Mouse (Mus musculus) midbrain, embryonic 16.5 days (tissue): ENCODE measurements around the gene Tmem132b. TPM values are rescaled to one million over a fixed set of nuclear protein-coding genes. Genes with fewer than 3 reads are reported as not detected.
A peak's percentile ranks its signal among the peaks of the same experiment; 100 is the strongest.
"Not testable (repeated sequence)": the region's sequence is repeated elsewhere in the genome, so short reads cannot be mapped to it uniquely, and the experiment has no call there.

Experiments used
- ATAC-seq: fragments of 200-750 bp; cut with Nextera tagmentation; 2 replicates; pipeline ENCODE4 v1.8.0; 2017; ENCODE audit warnings: moderate TSS enrichment
- H3K27ac ChIP-seq: fragments of 300-500 bp; sonication (generic); 2 replicates; pipeline ENCODE4 v1.5.1; 2014; ENCODE audit warnings: mild to moderate bottlenecking, low read length, mixed read lengths
- H3K27me3 ChIP-seq: fragments of 300-500 bp; sonication (generic); 2 replicates; pipeline ENCODE4 v1.6.1; 2014; ENCODE audit warnings: low read depth, low read length, mixed read lengths; ENCODE audit not compliant: control insufficient read depth, insufficient read depth
- H3K36me3 ChIP-seq: fragments of 300-500 bp; sonication (generic); 2 replicates; pipeline ENCODE4 v1.6.1; 2014; ENCODE audit warnings: mild to moderate bottlenecking, low read length, moderate library complexity, mixed read lengths; ENCODE audit not compliant: control insufficient read depth, insufficient read depth
- H3K4me1 ChIP-seq: fragments of 300-500 bp; sonication (generic); 2 replicates; pipeline ENCODE4 v1.6.1; 2014; ENCODE audit warnings: mild to moderate bottlenecking, low read length, mixed read lengths; ENCODE audit not compliant: control insufficient read depth, insufficient read depth
- H3K4me2 ChIP-seq: fragments of 300-500 bp; sonication (generic); 2 replicates; pipeline ENCODE4 v1.6.1; 2014; ENCODE audit warnings: mild to moderate bottlenecking, low read length, mixed read lengths
- H3K4me3 ChIP-seq: fragments of 300-500 bp; sonication (generic); 2 replicates; pipeline ENCODE4 v1.5.1; 2014; ENCODE audit warnings: low read depth, mild to moderate bottlenecking, low read length, moderate library complexity, mixed read lengths
- H3K9ac ChIP-seq: fragments of 300-500 bp; sonication (generic); 2 replicates; pipeline ENCODE4 v1.6.1; 2014; ENCODE audit warnings: low read depth, low read length, mixed read lengths
- H3K9me3 ChIP-seq: fragments of 300-500 bp; sonication (generic); replicated peaks from 2 replicates; pipeline ENCODE4 v1.6.1; 2014; ENCODE audit warnings: mild to moderate bottlenecking, low read length, mixed read lengths; ENCODE audit not compliant: control insufficient read depth, poor library complexity, severe bottlenecking
- WGBS: fragments of 180-500 bp; shearing (Covaris S2); extraction: QIAGEN DNeasy Blood & Tissue Kit; methylation state at CpG from one replicate; pipeline ENCODE4 v1.1.7; 2014; 5-methylcytosine and 5-hydroxymethylcytosine counted together
- polyA plus RNA-seq: library from polyadenylated mRNA; unstranded; fragments of >200 nt; fragmentation: Nextera tagmentation; extraction: Ambion mirVana; gene quantifications from 2 replicates; pipeline ENCODE4 v1.2.1, GENCODE M21; 2015

Tmem132b gene
- 5.5 and 6.6 TPM in 2 replicates for polyA plus RNA-seq

DNA sequence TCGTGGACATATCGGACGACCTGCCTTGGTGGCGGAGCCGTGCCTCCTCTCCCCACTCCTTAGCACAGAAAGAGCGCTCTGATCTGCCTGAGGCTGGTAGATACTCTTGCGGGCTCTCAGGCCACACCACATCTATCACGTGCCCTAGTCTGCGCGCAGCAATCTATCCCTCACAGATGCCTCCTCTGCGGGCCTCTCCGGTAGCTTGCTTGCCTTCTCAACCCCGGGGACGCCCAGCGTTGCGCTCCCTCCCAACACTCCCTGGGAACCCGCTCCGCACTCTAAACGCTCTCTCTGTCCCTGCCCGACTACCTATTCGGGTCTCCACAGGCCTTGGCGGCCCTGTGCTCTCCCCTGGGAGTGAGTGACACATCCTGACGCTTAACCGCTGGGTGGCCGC, at the start of gene Tmem132b:
Gene Tmem132b (plus strand): TSS at position 141 of the 400 bp plus-strand sequence.
- Histone ChIP-seq H3K27ac (peak within 1 kb of the TSS; percentile 83), H3K9me3 (no peaks in the 10 kb centered on the region), H3K36me3 (no peaks in the 10 kb centered on the region), H3K9ac (peak within 1 kb of the TSS; percentile 81), H3K27me3 (peaks cover 3% of the 10 kb centered on the region), H3K4me3 (peak within 1 kb of the TSS; percentile 65), H3K4me2 (peak within 1 kb of the TSS; percentile 68), H3K4me1 (peaks cover 26% of the 10 kb centered on the region; the same call in 1 of the 2 replicates)
- 0 out of 2 replicates have a peak, but pooled peaks have one; percentile 34 for ATAC-seq
- 2% methylated on average over 22 of the region's 25 CpGs for WGBS

DNA sequence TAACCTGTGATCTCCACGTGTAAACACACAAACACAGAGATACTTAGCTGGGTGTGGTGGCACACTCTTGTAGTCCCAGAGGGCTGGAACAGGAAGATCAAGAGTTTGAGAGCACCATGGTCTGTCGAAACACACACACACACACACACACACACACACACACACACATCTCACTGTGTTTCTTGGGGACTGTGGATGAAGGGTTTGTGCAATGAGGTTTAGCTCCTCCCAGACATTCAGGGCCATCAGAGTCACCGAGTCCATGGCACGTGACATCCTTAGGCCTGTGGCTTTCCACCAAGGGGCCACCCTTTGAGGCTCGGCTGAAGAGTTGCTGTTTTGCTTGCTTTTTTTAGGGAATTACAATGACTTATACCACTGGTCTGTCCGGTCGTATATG, 49.1 kb upstream of the Tmem132b start:
- 90% methylated on average over 7 of the region's 7 CpGs for WGBS
- H3K27me3 ChIP-seq, result no peaks in the 10 kb centered on the region
- H3K36me3 ChIP-seq, result 0 out of 2 replicates have a peak, but pooled peaks cover 3% of the 10 kb centered on the region

DNA sequence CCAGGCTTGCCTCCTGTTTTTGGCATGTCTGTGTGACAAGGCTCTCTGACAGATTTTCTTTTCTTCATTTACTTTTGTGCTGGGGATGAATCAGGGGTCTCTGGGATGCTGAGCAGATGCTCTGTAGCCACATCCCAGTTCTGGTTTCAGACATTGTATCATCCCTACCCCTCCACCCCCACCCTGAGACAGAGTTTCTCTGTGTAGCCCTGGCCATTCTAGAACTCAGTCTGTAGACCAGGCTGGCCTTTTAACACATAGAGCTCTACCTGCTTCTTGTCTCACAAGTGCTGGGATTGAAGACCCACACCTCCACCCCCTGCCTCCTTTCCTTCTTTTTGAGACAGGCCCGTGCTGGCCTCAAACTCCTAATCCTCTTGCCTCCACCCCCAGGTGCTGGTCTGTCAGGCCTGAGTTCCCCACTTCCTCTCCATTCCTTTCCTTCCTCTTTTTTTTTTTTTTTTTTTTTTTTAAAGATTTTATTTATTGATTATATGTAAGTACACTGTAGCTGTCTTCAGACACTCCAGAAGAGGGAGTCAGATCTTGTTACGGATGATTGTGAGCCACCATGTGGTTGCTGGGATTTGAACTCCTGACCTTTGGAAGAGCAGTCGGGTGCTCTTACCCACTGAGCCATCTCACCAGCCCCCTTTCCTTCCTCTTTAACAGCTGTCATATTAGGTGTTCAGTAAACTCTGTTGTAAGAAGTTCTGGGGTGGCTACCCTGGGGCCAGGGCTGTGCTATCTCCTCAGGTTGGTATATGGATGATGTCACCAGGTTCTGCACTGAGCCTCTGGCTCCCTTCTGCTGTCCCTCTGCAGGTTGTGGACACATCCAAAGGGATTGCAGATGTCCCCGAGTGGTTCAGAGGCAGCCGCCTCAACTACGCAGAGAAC, 47.6 kb upstream of the Tmem132b start:
- Histone ChIP-seq H3K4me3 (no peak overlapping the region), H3K9ac (no peak overlapping the region), H3K27ac (no peak overlapping the region), H3K27me3 (no peaks in the 10 kb centered on the region), H3K4me2 (no peak overlapping the region), H3K36me3 (0 out of 2 replicates have a peak, but pooled peaks cover 3% of the 10 kb centered on the region), H3K4me1 (peaks cover 7% of the 10 kb centered on the region; the same call in 1 of the 2 replicates), H3K9me3 (no peaks in the 10 kb centered on the region)
- 86% methylated on average over 5 of the region's 6 CpGs for WGBS
- ATAC-seq, result no peak

More for the DNA sequence above, 49.1 kb upstream of the Tmem132b start:
- Histone ChIP-seq H3K4me1 (peaks cover 18% of the 10 kb centered on the region), H3K4me2 (no peak overlapping the region), H3K9me3 (no peaks in the 10 kb centered on the region), H3K9ac (no peak overlapping the region), H3K4me3 (no peak overlapping the region), H3K27ac (no peak overlapping the region)
- no peak for ATAC-seq

DNA sequence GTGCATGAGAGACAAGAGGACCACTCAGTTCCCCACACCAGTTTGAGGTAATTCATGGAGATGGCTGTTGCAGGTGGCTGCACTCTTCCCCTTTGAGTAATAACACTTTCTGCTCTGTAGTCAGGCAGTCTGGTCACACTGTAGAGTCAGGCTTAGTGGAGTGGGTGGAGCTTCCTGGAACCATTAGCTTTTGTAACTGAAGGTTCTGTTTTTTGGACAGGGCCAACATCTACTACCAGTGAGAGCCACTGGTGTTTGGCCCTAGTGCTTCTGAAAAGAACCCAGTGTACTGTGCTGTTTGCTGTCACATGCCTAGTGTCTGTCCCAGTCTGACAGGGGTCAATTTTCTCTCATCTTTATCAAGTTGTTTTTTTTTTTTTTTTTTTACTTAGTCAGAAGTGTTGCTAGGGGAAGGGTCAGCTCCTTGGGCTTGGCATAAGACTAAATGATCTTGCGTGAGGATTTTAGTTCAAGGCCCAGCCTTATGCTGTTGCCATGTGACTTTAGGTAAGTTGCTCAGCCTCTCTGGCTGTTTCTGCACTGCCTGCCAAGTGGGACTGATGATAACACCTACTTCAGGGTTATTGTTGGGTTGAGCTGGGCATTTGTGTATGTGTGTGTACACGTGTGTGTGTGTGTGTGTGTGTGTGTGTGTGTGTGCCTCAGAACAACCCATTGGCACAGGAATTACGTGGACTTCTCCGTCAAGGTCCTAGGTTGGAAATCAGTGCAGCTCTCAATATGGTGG, 46.4 kb upstream of the Tmem132b start:
- no peak for ATAC-seq
- WGBS, result 90% methylated on average over 4 of the region's 4 CpGs

DNA sequence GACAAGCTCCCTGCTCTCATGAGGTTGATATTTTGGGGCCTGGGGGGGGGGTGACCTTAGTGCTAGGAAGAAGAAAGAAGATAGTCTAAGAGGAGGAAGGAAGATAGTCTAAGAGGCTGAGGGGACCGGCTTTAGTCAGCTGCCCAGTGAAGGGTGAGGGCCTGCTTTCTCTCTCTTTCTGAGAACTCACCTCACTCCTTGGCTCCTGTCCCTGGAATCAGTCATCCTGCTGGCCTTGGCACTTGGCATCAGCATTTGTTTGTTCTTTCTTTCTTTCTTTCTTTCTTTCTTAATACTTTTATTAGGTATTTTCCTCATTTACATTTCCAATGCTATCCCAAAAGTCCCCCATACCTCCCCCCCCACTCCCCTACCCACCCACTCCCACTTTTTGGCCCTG, 45.5 kb upstream of the Tmem132b start:
- no peak overlapping the region for H3K9ac ChIP-seq
- H3K27ac ChIP-seq, result no peak overlapping the region
- no peak for ATAC-seq
- H3K4me1 ChIP-seq, result no peaks in the 10 kb centered on the region
- H3K36me3 ChIP-seq, result peaks cover 7% of the 10 kb centered on the region; the same call in 1 of the 2 replicates
- H3K4me3 ChIP-seq, result no peak overlapping the region
- no peaks in the 10 kb centered on the region for H3K9me3 ChIP-seq
- no peak overlapping the region for H3K4me2 ChIP-seq
- 93% methylated on average over 1 of the region's 1 CpGs for WGBS
- no peaks in the 10 kb centered on the region for H3K27me3 ChIP-seq

More for the DNA sequence above, 46.4 kb upstream of the Tmem132b start:
- Histone ChIP-seq H3K9me3 (no peaks in the 10 kb centered on the region), H3K36me3 (peaks cover 5% of the 10 kb centered on the region; the same call in 1 of the 2 replicates), H3K4me1 (0 out of 2 replicates have a peak, but pooled peaks cover 2% of the 10 kb centered on the region), H3K9ac (no peak overlapping the region), H3K27ac (no peak overlapping the region), H3K4me2 (no peak overlapping the region), H3K27me3 (no peaks in the 10 kb centered on the region), H3K4me3 (no peak overlapping the region)

DNA sequence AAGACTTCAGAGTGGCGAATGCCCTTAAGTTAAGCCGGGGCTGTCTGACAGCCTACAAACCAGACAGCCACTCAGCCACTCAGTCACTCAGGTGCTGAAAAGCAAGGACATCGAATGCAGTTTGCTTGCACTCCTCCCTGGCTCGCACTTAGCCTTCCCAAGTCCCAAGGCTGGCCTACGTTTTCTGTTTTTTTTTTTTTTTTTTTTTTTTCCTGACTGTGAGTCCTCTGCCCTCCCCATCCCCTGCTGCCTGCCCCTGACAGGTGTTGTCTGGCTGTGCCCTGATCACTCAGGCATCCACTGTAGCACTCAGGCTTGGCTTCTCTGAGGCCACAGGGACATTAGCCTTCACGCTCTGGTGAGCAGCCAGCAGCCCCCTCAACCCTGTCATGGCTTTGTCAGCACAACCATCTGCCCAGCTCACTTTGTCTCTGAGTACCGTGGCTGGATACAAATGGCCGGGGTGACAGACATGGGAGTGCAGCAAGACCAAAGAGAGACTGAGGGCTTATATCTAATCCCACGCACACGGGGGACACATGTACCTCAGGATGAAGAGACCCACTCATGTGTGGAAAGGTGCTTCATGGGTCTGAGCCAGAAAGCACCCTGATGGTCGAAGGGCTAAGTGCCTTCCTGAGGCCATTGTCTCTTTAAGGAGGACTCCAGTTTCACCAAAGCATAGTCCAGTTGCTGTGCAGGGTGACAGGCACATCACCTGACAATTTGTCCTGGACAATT, 44.0 kb upstream of the Tmem132b start:
- H3K9ac ChIP-seq, result no peak overlapping the region
- no peaks in the 10 kb centered on the region for H3K9me3 ChIP-seq
- no peak overlapping the region for H3K4me3 ChIP-seq
- no peak for ATAC-seq
- H3K27ac ChIP-seq, result no peak overlapping the region
- H3K27me3 ChIP-seq, result no peaks in the 10 kb centered on the region
- no peak overlapping the region for H3K4me2 ChIP-seq
- peaks cover 11% of the 10 kb centered on the region; the same call in 1 of the 2 replicates for H3K36me3 ChIP-seq
- 44% methylated on average over 11 of the region's 11 CpGs for WGBS
- no peaks in the 10 kb centered on the region for H3K4me1 ChIP-seq

DNA sequence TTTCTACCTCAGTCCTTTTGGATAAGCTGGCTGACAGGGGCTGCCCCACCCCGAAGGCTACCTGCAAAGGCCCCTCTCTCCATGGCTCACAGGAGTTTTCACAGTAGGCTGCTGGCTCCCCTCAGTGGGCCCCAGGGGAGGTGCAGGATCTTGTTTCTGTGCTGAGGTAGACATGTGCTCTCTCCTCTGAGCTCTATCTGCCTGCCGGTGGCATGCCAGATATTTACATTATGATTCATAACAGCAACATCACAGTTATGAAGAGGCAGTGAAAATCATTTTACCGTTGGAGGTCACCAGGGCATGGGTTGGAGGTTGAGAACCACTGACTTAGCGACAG, 43.5 kb upstream of the Tmem132b start:
- Histone ChIP-seq H3K4me3 (no peak overlapping the region), H3K4me1 (no peaks in the 10 kb centered on the region), H3K27ac (no peak overlapping the region), H3K9me3 (no peaks in the 10 kb centered on the region), H3K9ac (no peak overlapping the region), H3K36me3 (peaks cover 13% of the 10 kb centered on the region; the same call in 1 of the 2 replicates), H3K27me3 (no peaks in the 10 kb centered on the region), H3K4me2 (no peak overlapping the region)
- WGBS, result 63% methylated on average over 4 of the region's 4 CpGs
- no peak for ATAC-seq

DNA sequence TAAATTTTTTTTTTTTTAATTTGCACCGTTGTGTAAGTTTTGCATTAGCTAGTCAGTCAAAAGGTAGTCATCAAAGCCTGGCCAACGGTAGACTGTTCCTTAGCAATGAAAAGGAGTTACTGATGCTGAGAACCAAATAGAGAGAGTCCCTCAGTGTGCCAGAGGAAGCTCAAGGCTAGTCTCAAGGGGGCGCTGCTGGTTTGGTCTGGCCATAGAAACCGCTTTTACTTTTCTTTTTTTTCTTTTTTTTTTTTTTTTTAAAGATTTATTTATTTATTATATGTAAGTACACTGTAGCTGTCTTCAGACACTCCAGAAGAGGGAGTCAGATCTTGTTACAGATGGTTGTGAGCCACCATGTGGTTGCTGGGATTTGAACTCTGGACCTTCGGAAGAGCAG, 42.6 kb upstream of the Tmem132b start:
- peaks cover 13% of the 10 kb centered on the region; the same call in 1 of the 2 replicates for H3K36me3 ChIP-seq
- H3K9me3 ChIP-seq, H3K4me3 ChIP-seq, H3K4me2 ChIP-seq, ATAC-seq, H3K27ac ChIP-seq, H3K27me3 ChIP-seq, H3K9ac ChIP-seq, H3K4me1 ChIP-seq: not testable (repeated sequence)
- WGBS, result 91% methylated on average over 5 of the region's 5 CpGs
